Mouse (Mus musculus) heart, postnatal 25 days (tissue): ENCODE measurements around the gene 1700007K13Rik. TPM values are rescaled to one million over a fixed set of nuclear protein-coding genes. Genes with fewer than 3 reads are reported as not detected.
"Not testable (repeated sequence)": the region's sequence is repeated elsewhere in the genome, so short reads cannot be mapped to it uniquely, and the experiment has no call there.

Experiments
- DNase-seq: peaks from one replicate; pipeline ENCODE4 v3.0.0; 2022; ENCODE audit warnings: low spot score
- intact Hi-C: fragments of 180-260 bp; cut with DNase I; formaldehyde crosslinking; loops from one replicate; pipeline ENCODE4 v1.15.1; 2025
- total RNA-seq, 2 experiments: library from RNA; stranded (reverse); gene quantifications; 2 replicates each; pipeline ENCODE4 v1.2.3; 2021

Gene 1700007K13Rik
- total RNA-seq: not detected

- intact Hi-C loops: no loop called here
- no peak for DNase-seq
These were observed at the start of gene 1700007K13Rik for GRCm38 (mm10) chr2:28465836-28466518. Gene 1700007K13Rik (minus strand): TSS chr2:28466332.

- DNase-seq: peak; percentile 56
- intact Hi-C loops: loop anchor here (1.0 kb wide), 1 partner anchor 34 kb away; no protein-coding TSS in a partner anchor
These were observed 48.4 kb upstream of the 1700007K13Rik start for GRCm38 (mm10) chr2:28514489-28514888.

- intact Hi-C loops: loop anchor here (1.0 kb wide), 1 partner anchor 35 kb away; no protein-coding TSS in a partner anchor
- no peak for DNase-seq
These were observed 47.6 kb upstream of the 1700007K13Rik start for GRCm38 (mm10) chr2:28513431-28514370.

- no peak for DNase-seq
- intact Hi-C loops: no loop called here
These were observed 46.8 kb upstream of the 1700007K13Rik start, which contains the start of gene Ralgds for GRCm38 (mm10) chr2:28512798-28513401. Gene Ralgds (plus strand): TSS chr2:28513125.

GRCm38 (mm10) chr2:28511600-28511999, 45.5 kb upstream of the 1700007K13Rik start:
- DNase-seq, intact Hi-C loops: not testable (repeated sequence)

GRCm38 (mm10) chr2:28506291-28506690, 40.2 kb upstream of the 1700007K13Rik start:
- peak; percentile 0 for DNase-seq
- intact Hi-C loops: no loop called here

GRCm38 (mm10) chr2:28505795-28506194, 39.7 kb upstream of the 1700007K13Rik start, which contains the start of gene Gm10134:
Gene Gm10134 (plus strand): TSS chr2:28506095.
- DNase-seq: no peak
- intact Hi-C loops: no loop called here

- DNase-seq: no peak
- intact Hi-C loops: no loop called here
These were observed 38.5 kb upstream of the 1700007K13Rik start for GRCm38 (mm10) chr2:28504676-28505075.

- no peak for DNase-seq
- intact Hi-C loops: no loop called here
These were observed 36.9 kb upstream of the 1700007K13Rik start for GRCm38 (mm10) chr2:28502987-28503386.

GRCm38 (mm10) chr2:28498431-28498830, 32.3 kb upstream of the 1700007K13Rik start:
- intact Hi-C loops: no loop called here
- DNase-seq: no peak

GRCm38 (mm10) chr2:28497561-28497960, 31.4 kb upstream of the 1700007K13Rik start:
- intact Hi-C loops: no loop called here
- no peak for DNase-seq

GRCm38 (mm10) chr2:28496671-28497070, 30.5 kb upstream of the 1700007K13Rik start, which contains the start of gene Gbgt1:
Gene Gbgt1 (plus strand): TSS chr2:28496891.
- intact Hi-C loops: no loop called here
- DNase-seq: no peak

- no peak for DNase-seq
- intact Hi-C loops: no loop called here
These were observed 29.9 kb upstream of the 1700007K13Rik start for GRCm38 (mm10) chr2:28495801-28496595.

GRCm38 (mm10) chr2:28495207-28495756, 29.1 kb upstream of the 1700007K13Rik start:
- intact Hi-C loops: no loop called here
- DNase-seq: no peak

- intact Hi-C loops: no loop called here
- DNase-seq: no peak
These were observed 28.4 kb upstream of the 1700007K13Rik start for GRCm38 (mm10) chr2:28494521-28494920.

GRCm38 (mm10) chr2:28483861-28484260, 17.7 kb upstream of the 1700007K13Rik start:
- intact Hi-C loops: no loop called here
- no peak for DNase-seq

- DNase-seq: no peak
- intact Hi-C loops: no loop called here
These were observed 13.4 kb upstream of the 1700007K13Rik start for GRCm38 (mm10) chr2:28479208-28480204.

GRCm38 (mm10) chr2:28477993-28478392, 11.9 kb upstream of the 1700007K13Rik start:
- intact Hi-C loops, DNase-seq: not testable (repeated sequence)
